Mouse (Mus musculus) forebrain, embryonic 12.5 days (tissue): Measurements from ENCODE around the gene Kmt2b. TPM values are rescaled to one million over a fixed set of nuclear protein-coding genes. Genes with fewer than 3 reads are reported as not detected.
A peak's percentile ranks its signal among the peaks of the same experiment; 100 is the strongest.

ENCODE experiments used
- ATAC-seq: fragments of 200-750 bp; cut with Nextera tagmentation; 2 replicates; pipeline ENCODE4 v1.8.0; 2017; ENCODE audit warnings: moderate TSS enrichment; ENCODE audit not compliant: low FRiP score
- H3K27ac ChIP-seq: fragments of 300-500 bp; sonication (generic); 2 replicates; pipeline ENCODE4 v1.5.1; 2016; ENCODE audit warnings: mild to moderate bottlenecking
- H3K27me3 ChIP-seq: fragments of 300-500 bp; sonication (generic); 2 replicates; pipeline ENCODE4 v1.6.1; 2016; ENCODE audit warnings: mild to moderate bottlenecking
- H3K36me3 ChIP-seq: fragments of 300-500 bp; sonication (generic); replicated peaks from 2 replicates; pipeline ENCODE4 v1.6.1; 2016; ENCODE audit warnings: mild to moderate bottlenecking
- H3K4me1 ChIP-seq: fragments of 300-500 bp; sonication (generic); 2 replicates; pipeline ENCODE4 v1.6.1; 2016
- H3K4me2 ChIP-seq: fragments of 300-500 bp; sonication (generic); 2 replicates; pipeline ENCODE4 v1.6.1; 2016; ENCODE audit warnings: mild to moderate bottlenecking, moderate library complexity
- H3K4me3 ChIP-seq: fragments of 300-500 bp; sonication (generic); replicated peaks from 2 replicates; pipeline ENCODE4 v1.5.1; 2016; ENCODE audit warnings: mild to moderate bottlenecking
- H3K9ac ChIP-seq: fragments of 300-500 bp; sonication (generic); 2 replicates; pipeline ENCODE4 v1.6.1; 2016; ENCODE audit warnings: mild to moderate bottlenecking
- H3K9me3 ChIP-seq: fragments of 300-500 bp; sonication (generic); 2 replicates; pipeline ENCODE4 v1.6.1; 2016
- WGBS: fragments of 180-500 bp; shearing (Covaris S2); methylation state at CpG from one replicate; pipeline ENCODE4 v1.1.7; 2016; 5-methylcytosine and 5-hydroxymethylcytosine counted together
- microRNA-seq: library from miRNA; unstranded; fragments of <30 nt; microRNA quantifications from one replicate; pipeline ENCODE4, GENCODE M21; 2017
- polyA plus RNA-seq: library from polyadenylated mRNA; unstranded; fragments of >200 nt; fragmentation: Nextera tagmentation; extraction: Ambion mirVana; gene quantifications from 2 replicates; pipeline ENCODE4 v1.2.1, GENCODE M21; 2016

Kmt2b gene
- polyA plus RNA-seq, 1 experiment from 2014 or later: 13.0 TPM

DNA sequence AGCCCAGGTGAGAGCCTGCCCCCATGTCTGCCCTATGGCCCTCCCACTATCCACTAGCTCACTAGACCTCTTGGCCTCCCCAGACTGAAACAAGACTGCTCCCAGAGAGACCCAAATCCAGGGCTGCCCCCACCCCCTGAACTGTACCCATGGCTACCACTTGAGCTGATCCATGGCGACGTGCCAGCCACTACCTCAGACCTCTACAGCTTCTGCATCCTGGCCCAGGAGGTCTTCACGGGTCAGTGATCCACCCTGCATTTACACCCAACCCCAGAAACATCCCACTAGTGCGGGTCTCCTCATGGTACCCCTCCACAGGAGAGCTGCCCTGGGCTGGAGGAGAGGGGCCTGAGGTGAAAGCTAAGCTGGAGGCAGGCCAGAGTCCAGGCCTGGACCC lies 68.1 kb downstream of the Kmt2b start:
- H3K36me3 ChIP-seq: peaks cover 34% of the 10 kb centered on the region
- no peaks in the 10 kb centered on the region for H3K9me3 ChIP-seq
- no peak overlapping the region for H3K9ac ChIP-seq
- H3K27ac ChIP-seq: peak overlapping the region; percentile 42; the same call in 1 of the 2 replicates
- no peaks in the 10 kb centered on the region for H3K27me3 ChIP-seq
- WGBS: 67% methylated on average over 4 of the region's 4 CpGs
- ATAC-seq: no peak
- H3K4me1 ChIP-seq: peaks cover 8% of the 10 kb centered on the region; the same call in 1 of the 2 replicates
- no peak overlapping the region for H3K4me2 ChIP-seq
- no peak overlapping the region for H3K4me3 ChIP-seq

Small RNAs within 50 kb of the gene (microRNA-seq; reads per million reads assigned to microRNA genes)
- gene Gm38670 (3.2 reads per million, percentile 8 among the genes with 10 or more reads in this experiment), gene Mir3569 (not detected)

Other genes with a start within 250 kb of the Kmt2b start
- gene Lrfn3, start 226.0 kb downstream of the Kmt2b start, polyA plus RNA-seq: 7.3 and 8.1 TPM in 2 replicates
- gene Tyrobp, start 175.0 kb downstream of the Kmt2b start, polyA plus RNA-seq: 11.3 and 11.7 TPM in 2 replicates
- gene Hcst, start 168.9 kb downstream of the Kmt2b start, polyA plus RNA-seq: not detected in 2 replicates
- 0.97 and 1.4 TPM in 2 replicates for gene Nfkbid, start 167.0 kb downstream of the Kmt2b start, polyA plus RNA-seq
- 214 and 237 TPM in 2 replicates for gene Aplp1, start 143.2 kb downstream of the Kmt2b start, polyA plus RNA-seq
- gene Kirrel2, start 131.0 kb downstream of the Kmt2b start, polyA plus RNA-seq: 1.1 and 1.6 TPM in 2 replicates
- gene Nphs1, start 130.4 kb downstream of the Kmt2b start, polyA plus RNA-seq: 0.09 and 0.35 TPM in 2 replicates
- gene Prodh2, start 95.1 kb downstream of the Kmt2b start, polyA plus RNA-seq: not detected in 2 replicates
- 89.4 and 98.9 TPM in 2 replicates for gene Arhgap33, start 53.7 kb downstream of the Kmt2b start, polyA plus RNA-seq
- 7.9 and 8.4 TPM in 2 replicates for gene Hspb6, start 36.5 kb downstream of the Kmt2b start, polyA plus RNA-seq
- gene Proser3, start 36.4 kb downstream of the Kmt2b start, polyA plus RNA-seq: 16.1 and 18.6 TPM in 2 replicates
- 51.7 and 63.1 TPM in 2 replicates for gene Lin37, start 28.9 kb downstream of the Kmt2b start, polyA plus RNA-seq
- 88.1 and 95.7 TPM in 2 replicates for gene U2af1l4, start 25.4 kb downstream of the Kmt2b start, polyA plus RNA-seq
- gene Gm49396, start 25.4 kb downstream of the Kmt2b start, polyA plus RNA-seq: 24.0 and 24.9 TPM in 2 replicates
- gene Psenen, start 25.1 kb downstream of the Kmt2b start, polyA plus RNA-seq: 142 and 145 TPM in 2 replicates
- gene Igflr1, start 23.3 kb downstream of the Kmt2b start, polyA plus RNA-seq: 3.4 and 5.6 TPM in 2 replicates
- gene Zbtb32, start 10.2 kb upstream of the Kmt2b start, polyA plus RNA-seq: 0.32 and 0.46 TPM in 2 replicates
- gene Upk1a, start 24.1 kb upstream of the Kmt2b start, polyA plus RNA-seq: 0.23 and 0.61 TPM in 2 replicates
- 814 and 871 TPM in 2 replicates for gene Cox6b1, start 37.4 kb upstream of the Kmt2b start, polyA plus RNA-seq
- gene Etv2, start 47.1 kb upstream of the Kmt2b start, polyA plus RNA-seq: not detected in 2 replicates
- gene Rbm42, start 61.6 kb upstream of the Kmt2b start, polyA plus RNA-seq: 144 and 150 TPM in 2 replicates
- gene Haus5, start 76.3 kb upstream of the Kmt2b start, polyA plus RNA-seq: 63.7 and 64.5 TPM in 2 replicates
- not detected in 2 replicates for gene Pmis2, start 82.9 kb upstream of the Kmt2b start, polyA plus RNA-seq
- 0.33 TPM in 1 of 2 replicates, not detected in the other for gene 2200002J24Rik, start 110.2 kb upstream of the Kmt2b start, polyA plus RNA-seq
- gene Atp4a, start 123.5 kb upstream of the Kmt2b start, polyA plus RNA-seq: 1.6 and 1.8 TPM in 2 replicates
- gene Tmem147, start 140.8 kb upstream of the Kmt2b start, polyA plus RNA-seq: 135 and 144 TPM in 2 replicates
- gene Gapdhs, start 155.0 kb upstream of the Kmt2b start, polyA plus RNA-seq: 0.49 and 0.69 TPM in 2 replicates
- 1.5 and 2.0 TPM in 2 replicates for gene Sbsn, start 162.7 kb upstream of the Kmt2b start, polyA plus RNA-seq
- gene Dmkn, start 175.0 kb upstream of the Kmt2b start, polyA plus RNA-seq: not detected in 2 replicates
- not detected in 2 replicates for gene Krtdap, start 199.2 kb upstream of the Kmt2b start, polyA plus RNA-seq
- gene Ffar2, start 235.0 kb upstream of the Kmt2b start, polyA plus RNA-seq: not detected in 2 replicates